Mouse (Mus musculus): ENCODE data around the gene Kcnj4.

The Kcnj4 gene

GRCm38 (mm10) chr15:79504707-79505452 is at the start of gene Kcnj4:
TSS of gene Kcnj4 (minus strand) at chr15:79505241.
- no peak for DNase-seq (ENCODE audit: low spot score in 2 of 2)

GRCm38 (mm10) chr15:79552566-79552965 is 47.5 kb upstream of the Kcnj4 start:
- no peak for DNase-seq (ENCODE audit: low spot score in 2 of 2)

GRCm38 (mm10) chr15:79548226-79548625 is 43.2 kb upstream of the Kcnj4 start:
- DNase-seq (ENCODE audit: low spot score in 2 of 2), result no peak

- no peak for DNase-seq (ENCODE audit: low spot score in 2 of 2)
Observed at GRCm38 (mm10) chr15:79547289-79547820, 42.3 kb upstream of the Kcnj4 start.

- DNase-seq (ENCODE audit: low spot score in 2 of 2), result peak; percentile 99
Observed at GRCm38 (mm10) chr15:79546410-79547288, 41.6 kb upstream of the Kcnj4 start, which contains the start of gene Ddx17. TSS of gene Ddx17 (minus strand) at chr15:79546741.

- peak; percentile 29 to 66 for DNase-seq (ENCODE audit: low spot score in 2 of 2)
Observed at GRCm38 (mm10) chr15:79545921-79546399, 40.9 kb upstream of the Kcnj4 start.

- no peak for DNase-seq (ENCODE audit: low spot score in 2 of 2)
Observed at GRCm38 (mm10) chr15:79545496-79545895, 40.5 kb upstream of the Kcnj4 start.

GRCm38 (mm10) chr15:79543968-79544367 is 38.9 kb upstream of the Kcnj4 start:
- no peak for DNase-seq (ENCODE audit: low spot score in 2 of 2)

GRCm38 (mm10) chr15:79533796-79534195 is 28.8 kb upstream of the Kcnj4 start:
- DNase-seq (ENCODE audit: low spot score in 2 of 2), result no peak

- no peak for DNase-seq (ENCODE audit: low spot score in 2 of 2)
Observed at GRCm38 (mm10) chr15:79529935-79530334, 24.9 kb upstream of the Kcnj4 start.

GRCm38 (mm10) chr15:79527991-79528639 is 23.1 kb upstream of the Kcnj4 start:
- DNase-seq (ENCODE audit: low spot score in 2 of 2), result no peak

- DNase-seq (ENCODE audit: low spot score in 2 of 2), result no peak
Observed at GRCm38 (mm10) chr15:79527192-79527591, 22.2 kb upstream of the Kcnj4 start.

GRCm38 (mm10) chr15:79525979-79526768 is 21.1 kb upstream of the Kcnj4 start:
- DNase-seq (ENCODE audit: low spot score in 2 of 2), result no peak

GRCm38 (mm10) chr15:79525564-79525963 is 20.5 kb upstream of the Kcnj4 start:
- no peak for DNase-seq (ENCODE audit: low spot score in 2 of 2)

GRCm38 (mm10) chr15:79519400-79520220 is 14.6 kb upstream of the Kcnj4 start:
- DNase-seq (ENCODE audit: low spot score in 2 of 2), result no peak

- DNase-seq (ENCODE audit: low spot score in 2 of 2), result no peak
Observed at GRCm38 (mm10) chr15:79518571-79518970, 13.5 kb upstream of the Kcnj4 start.

GRCm38 (mm10) chr15:79517710-79518109 is 12.7 kb upstream of the Kcnj4 start:
- peak in 1 of 2 experiments; percentile 39 for DNase-seq (ENCODE audit: low spot score in 2 of 2)

GRCm38 (mm10) chr15:79516171-79517096 is 11.4 kb upstream of the Kcnj4 start, which contains the start of gene Kdelr3:
TSS of gene Kdelr3 (plus strand) at chr15:79516411.
- DNase-seq (ENCODE audit: low spot score in 2 of 2), result peak in 1 of 2 experiments; percentile 46

- no peak for DNase-seq (ENCODE audit: low spot score in 2 of 2)
Observed at GRCm38 (mm10) chr15:79513940-79514339, 8.9 kb upstream of the Kcnj4 start.
